Mouse (Mus musculus) E14TG2a.4 (cell line): ENCODE measurements around the gene Tas2r140.

Experiments
- CTCF ChIP-seq: conservative IDR thresholded peaks from 2 replicates; pipeline ENCODE4 v1.5.1; 2014; ENCODE audit warnings: low read length
- NANOG ChIP-seq: IDR thresholded peaks from 2 replicates; pipeline ENCODE4 v1.6.1; 2014; ENCODE audit warnings: borderline replicate concordance, low read length, mixed read lengths
- POU5F1 ChIP-seq: IDR thresholded peaks from 2 replicates; pipeline ENCODE4 v1.6.1; 2014; ENCODE audit warnings: low read length, borderline replicate concordance

- TF ChIP-seq CTCF (no peak), NANOG (peak; percentile 70; the same call in 1 of the 2 replicates), POU5F1 (0 out of 2 replicates have a peak, but pooled peaks have one; percentile 37)
Measured at GRCm38 (mm10) chr6:133092226-133092625, 36.6 kb upstream of the Tas2r140 start.
